16 mouse cellular contexts compared by ENCODE assay signal in genomic region chr10:124878525-124878924, GRCm38 (mm10).
"Had no signal": no experiment of that assay in that cellular context is flagged by ENCODE, and none has a peak within 500 bp of the region (broad histone marks: within the 10 kb centered on the region; RNA-seq: fewer than 3 reads in every experiment).

No protein-coding gene starts in this region.

- H3K4me2 ChIP-seq: limb, embryonic 12.5 days; liver, embryonic 15.5 days; neural tube, embryonic 13.5 days had no signal

- H3K9ac ChIP-seq: limb, embryonic 12.5 days; liver, embryonic 15.5 days; neural tube, embryonic 13.5 days had no signal

- H3K4me1 ChIP-seq: limb, embryonic 12.5 days; liver, embryonic 15.5 days; neural tube, embryonic 13.5 days had no signal

- H3K27me3 ChIP-seq: limb, embryonic 12.5 days; liver, embryonic 15.5 days; neural tube, embryonic 13.5 days had no signal

- ATAC-seq: hindbrain, postnatal 0 days; lung, postnatal 0 days had no signal

- DNase-seq: kidney, adult 11 months; kidney, postnatal 36 days; liver; lung, adult 2 months; lung, postnatal 36 days; retina, postnatal 1 day; right cerebral cortex, postnatal 4 days; spleen, adult 18-20 months; thymus, postnatal 36 days had no signal

- H3K27ac ChIP-seq: hindbrain, postnatal 0 days; kidney, postnatal 0 days; limb, embryonic 12.5 days; liver, embryonic 15.5 days; neural tube, embryonic 13.5 days had no signal

- H3K36me3 ChIP-seq: limb, embryonic 12.5 days; liver, embryonic 15.5 days; neural tube, embryonic 13.5 days had no signal

- H3K9me3 ChIP-seq: limb, embryonic 12.5 days; liver, embryonic 15.5 days; neural tube, embryonic 13.5 days had no signal

- H3K4me3 ChIP-seq: limb, embryonic 12.5 days; liver, embryonic 15.5 days; myocyte; neural tube, embryonic 13.5 days had no signal
